Mouse (Mus musculus) monocyte, adult 5-6 weeks (primary cell): ENCODE data around the gene Senp2. TPM values are rescaled to one million over a fixed set of nuclear protein-coding genes. Genes with fewer than 3 reads are reported as not detected.
A peak's percentile ranks its signal among the peaks of the same experiment; 100 is the strongest.
"Not testable (repeated sequence)": the region's sequence is repeated elsewhere in the genome, so short reads cannot be mapped to it uniquely, and the experiment has no call there.

Source experiments
- ATAC-seq: fragments of 153-309, 156-312 bp; replicated peaks from 2 replicates; pipeline ENCODE4 v1.8.0; 2017; ENCODE audit warnings: mild to moderate bottlenecking; ENCODE audit not compliant: low TSS enrichment, insufficient number of reproducible peaks, severe bottlenecking, poor library complexity, low FRiP score
- total RNA-seq: library from RNA; stranded (forward); fragments of 200-1000, 200-491, 200-594 nt; gene quantifications from 3 replicates; pipeline ENCODE4 v1.2.3, GENCODE M21; 2017

Senp2 gene
- total RNA-seq = 39.0 to 70.2 TPM (median 46.8 TPM) in 3 replicates

DNA sequence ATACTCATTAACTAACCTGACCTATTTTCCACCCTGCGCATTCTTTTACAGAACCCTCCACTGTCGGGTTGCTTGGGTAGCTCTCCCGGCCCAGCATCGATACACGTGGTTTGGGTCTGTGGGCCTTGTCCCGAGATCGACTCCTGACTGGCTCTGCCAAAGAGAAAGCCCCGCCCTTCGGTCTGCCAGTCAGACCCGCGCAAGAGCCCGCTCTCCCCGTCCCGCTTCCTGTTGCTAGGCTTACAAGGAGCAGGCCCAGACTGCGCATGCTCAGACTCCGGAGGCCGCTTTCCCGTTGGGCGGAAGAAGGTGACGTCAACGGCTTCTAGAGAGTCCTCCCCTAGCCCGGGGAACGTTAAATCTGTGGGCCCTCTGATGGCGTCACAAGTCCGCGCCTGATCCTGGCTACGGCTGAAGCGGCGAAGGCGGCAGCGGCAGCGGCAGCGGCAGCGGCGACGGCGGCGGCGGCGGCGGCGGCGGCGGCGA, at the start of gene Senp2:
Senp2 (plus strand) TSS at position 386 of the 486 bp plus-strand sequence.
- peak; percentile 98 for ATAC-seq

DNA sequence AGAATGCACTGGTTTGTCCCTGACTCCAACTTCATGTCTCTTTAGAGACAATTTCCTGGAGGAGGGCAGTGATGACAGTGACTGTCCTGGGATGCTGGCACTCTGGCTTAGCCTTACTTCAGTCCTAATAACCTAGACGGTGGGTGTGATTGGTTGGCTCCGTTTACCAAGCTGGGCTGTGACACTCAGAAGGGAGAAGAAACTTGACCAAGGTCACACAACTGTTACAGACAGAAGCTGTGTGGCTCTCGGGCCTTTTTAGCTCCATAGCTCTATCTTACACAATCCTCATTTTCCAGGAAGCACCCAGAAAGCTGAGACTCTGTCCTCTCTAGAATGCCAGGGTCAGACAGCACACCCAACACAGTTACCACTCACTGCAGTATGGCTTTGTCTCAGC, 43.7 kb upstream of the Senp2 start:
- ATAC-seq = no peak

DNA sequence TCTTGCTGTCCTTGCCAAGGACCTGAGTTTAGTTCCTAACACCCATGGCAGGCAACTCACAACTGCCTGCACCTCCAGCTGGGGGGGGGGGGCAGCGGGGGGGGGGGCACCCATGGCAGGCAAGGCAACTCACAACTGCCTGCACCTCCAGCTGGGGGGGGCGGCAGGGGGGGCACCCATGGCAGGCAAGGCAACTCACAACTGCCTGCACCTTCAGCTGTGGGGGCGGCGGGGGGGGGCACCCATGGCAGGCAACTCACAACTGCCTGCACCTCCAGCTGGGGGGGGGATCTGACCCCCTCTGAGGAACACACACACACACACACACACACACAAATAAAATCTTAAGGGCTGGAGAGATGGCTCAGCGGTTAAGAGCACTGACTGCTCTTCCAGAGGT, 39.4 kb upstream of the Senp2 start:
- no peak for ATAC-seq

DNA sequence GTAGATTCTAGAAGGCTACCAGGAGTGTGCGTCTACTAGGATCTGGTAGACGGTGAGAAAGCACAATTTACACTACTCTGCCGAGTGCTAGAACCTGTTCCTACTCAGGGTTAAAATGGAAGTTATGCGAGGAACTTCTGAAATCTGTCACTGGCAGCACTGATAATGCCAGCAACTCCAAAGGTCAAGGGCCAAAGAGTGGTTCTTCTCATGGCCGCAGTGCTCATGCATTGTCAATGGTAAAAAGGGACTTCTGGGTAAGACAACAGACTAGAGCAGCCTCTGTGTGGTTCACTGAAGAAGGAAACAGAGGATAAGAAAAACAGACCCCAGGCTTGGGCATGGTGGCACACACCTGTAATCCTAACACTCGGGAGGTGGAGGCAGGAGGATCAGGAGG, 38.7 kb upstream of the Senp2 start:
- no peak for ATAC-seq

DNA sequence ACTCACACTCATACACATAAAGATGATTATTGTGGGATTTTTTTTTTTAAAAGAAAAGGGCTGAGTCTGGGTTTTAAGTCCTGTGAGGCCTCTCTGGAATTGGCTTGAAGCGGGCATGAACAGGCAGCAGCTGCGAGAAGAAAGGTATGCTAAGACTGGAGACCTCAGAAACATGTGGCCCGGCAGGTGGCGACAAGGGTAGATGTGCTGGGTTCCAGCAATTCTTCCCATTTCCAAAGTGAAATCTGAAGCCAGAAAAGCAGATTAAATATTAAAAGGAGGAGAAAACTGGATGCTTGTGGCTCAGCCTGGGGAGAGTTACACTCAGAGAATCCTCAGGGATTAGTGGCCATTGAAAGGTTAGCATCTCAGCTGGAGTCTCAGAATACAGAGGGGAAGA, 37.8 kb upstream of the Senp2 start:
- ATAC-seq = no peak

DNA sequence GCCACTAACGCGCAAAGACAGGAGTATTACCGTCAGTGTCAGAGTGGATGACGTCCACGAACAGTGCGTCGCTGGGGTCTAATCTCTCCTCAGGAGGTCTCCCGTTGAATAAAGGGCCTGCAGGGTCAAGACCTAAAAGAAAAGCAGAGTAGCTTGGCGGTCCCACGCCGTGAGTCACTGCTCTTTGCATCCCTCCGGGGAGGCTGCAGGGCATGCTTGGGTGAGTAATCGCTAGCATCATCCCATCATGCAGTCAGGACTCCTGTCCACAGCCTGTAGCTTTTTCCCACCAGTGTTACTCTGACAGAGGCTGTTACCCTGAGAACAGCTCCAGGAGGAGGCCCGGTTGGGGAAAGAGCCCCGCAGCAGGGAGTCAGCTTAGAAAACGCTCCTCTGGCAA, 33.1 kb upstream of the Senp2 start:
- no peak for ATAC-seq

- ATAC-seq = no peak
These were observed 31.9 kb upstream of the Senp2 start for GRCm38 (mm10) chr16:21977347-21977746.

- ATAC-seq = no peak
These were observed 26.1 kb upstream of the Senp2 start for GRCm38 (mm10) chr16:21983146-21983545.

- no peak for ATAC-seq
These were observed 25.7 kb upstream of the Senp2 start for GRCm38 (mm10) chr16:21983581-21983980.

DNA sequence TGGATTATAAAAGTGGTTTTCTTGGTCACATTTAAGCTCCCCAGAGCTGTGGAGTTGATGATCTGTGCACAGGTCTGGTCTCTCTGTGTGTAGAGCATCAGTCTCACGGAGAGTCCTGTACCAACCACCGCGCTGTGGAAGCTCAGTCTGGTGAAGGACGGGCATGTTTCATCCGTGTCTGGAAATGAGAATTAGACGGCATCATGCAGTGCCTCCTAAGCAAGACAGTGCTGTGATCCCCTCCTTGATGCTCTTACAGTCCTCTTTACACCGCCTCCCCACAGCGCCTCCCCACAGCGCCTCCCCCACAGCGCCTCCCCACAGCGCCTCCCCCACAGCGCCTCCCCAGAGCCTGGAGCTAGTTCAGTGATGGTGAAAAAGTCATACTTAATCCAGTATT, 25.2 kb upstream of the Senp2 start:
- ATAC-seq = no peak

GRCm38 (mm10) chr16:21986191-21986590, 23.1 kb upstream of the Senp2 start:
- no peak for ATAC-seq

- no peak for ATAC-seq
These were observed 21.3 kb upstream of the Senp2 start for GRCm38 (mm10) chr16:21987956-21988355.

DNA sequence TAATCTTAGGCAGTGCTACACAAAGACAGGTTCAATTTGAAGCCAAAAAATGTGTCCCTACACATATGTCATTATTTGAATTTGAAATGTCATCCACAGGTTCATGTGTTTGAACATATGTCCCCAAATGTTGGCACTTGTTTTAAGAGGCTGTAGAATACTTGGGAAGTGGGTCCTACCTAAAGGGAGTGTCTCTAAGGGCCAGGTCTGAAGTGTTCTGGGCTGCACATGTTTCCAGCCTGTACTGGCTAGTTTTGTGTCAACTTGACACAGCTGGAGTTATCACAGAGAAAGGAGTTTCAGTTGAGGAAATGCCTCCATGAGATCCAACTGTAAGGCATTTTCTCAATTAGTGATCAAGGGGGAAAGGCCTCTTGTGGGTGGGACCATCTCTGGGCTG, 18.4 kb upstream of the Senp2 start:
- ATAC-seq = not testable (repeated sequence)

DNA sequence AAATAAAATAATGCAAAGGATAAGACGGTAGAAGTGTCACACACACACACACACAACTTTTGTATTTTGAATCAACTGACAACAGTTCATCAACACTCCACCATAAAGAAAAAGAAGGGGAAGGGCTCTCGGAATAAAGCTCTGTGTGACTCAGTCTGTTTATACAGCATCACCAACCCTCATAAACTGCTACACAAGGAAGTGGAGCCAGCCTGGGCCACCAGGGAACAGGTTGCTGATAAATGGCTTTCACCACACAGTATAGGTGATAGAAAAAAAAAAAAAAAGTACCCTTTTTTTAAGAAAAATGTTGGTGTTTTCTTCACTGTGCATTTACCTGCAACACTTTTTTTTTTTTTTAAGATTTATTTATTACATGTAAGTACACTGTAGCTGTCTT, 17.5 kb upstream of the Senp2 start:
- no peak for ATAC-seq

- 0 out of 2 replicates have a peak, but pooled peaks have one; percentile 43 for ATAC-seq
These were observed 14.0 kb upstream of the Senp2 start, which contains the start of gene Liph for GRCm38 (mm10) chr16:21995304-21995703. TSS of gene Liph (minus strand) at chr16:21995663.

GRCm38 (mm10) chr16:21996402-21996801, 12.9 kb upstream of the Senp2 start:
- no peak for ATAC-seq

DNA sequence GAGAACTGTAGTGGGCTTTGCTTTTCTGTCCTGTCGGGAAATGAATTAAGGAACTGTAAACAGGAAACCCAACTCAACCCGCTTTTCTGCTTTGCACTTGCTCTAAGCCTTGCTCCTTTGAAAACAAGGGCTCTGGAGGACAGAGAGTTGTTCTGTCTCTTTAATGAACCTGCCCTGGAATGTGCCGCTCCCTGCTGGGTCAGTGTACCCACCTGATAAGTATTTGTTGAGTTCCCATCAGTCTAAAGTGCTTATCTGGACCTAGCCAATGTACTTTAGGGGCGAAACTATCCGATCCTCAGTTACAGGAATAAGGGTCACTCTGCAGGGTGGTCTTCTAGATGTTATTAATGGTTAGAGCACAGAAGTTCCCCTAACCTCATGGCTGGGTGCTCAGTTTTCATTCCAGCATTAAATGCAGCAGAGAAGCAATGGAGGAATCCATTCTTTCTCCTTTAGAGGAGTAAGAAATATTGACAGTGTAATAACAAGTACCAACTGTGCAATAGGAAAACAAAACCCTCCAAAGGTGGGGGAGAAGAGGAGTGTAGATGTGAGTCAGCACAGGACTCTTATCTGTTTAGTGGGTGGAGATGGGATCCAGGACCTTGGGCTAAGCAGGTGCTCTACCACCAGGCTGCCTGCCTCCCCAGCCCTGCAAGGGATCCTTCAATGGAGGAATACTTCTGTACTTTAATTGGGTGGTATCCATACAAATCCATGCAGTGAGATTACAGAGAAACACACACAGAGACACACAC, 12.2 kb upstream of the Senp2 start:
- no peak for ATAC-seq

GRCm38 (mm10) chr16:21998061-21998460, 11.2 kb upstream of the Senp2 start:
- no peak for ATAC-seq

DNA sequence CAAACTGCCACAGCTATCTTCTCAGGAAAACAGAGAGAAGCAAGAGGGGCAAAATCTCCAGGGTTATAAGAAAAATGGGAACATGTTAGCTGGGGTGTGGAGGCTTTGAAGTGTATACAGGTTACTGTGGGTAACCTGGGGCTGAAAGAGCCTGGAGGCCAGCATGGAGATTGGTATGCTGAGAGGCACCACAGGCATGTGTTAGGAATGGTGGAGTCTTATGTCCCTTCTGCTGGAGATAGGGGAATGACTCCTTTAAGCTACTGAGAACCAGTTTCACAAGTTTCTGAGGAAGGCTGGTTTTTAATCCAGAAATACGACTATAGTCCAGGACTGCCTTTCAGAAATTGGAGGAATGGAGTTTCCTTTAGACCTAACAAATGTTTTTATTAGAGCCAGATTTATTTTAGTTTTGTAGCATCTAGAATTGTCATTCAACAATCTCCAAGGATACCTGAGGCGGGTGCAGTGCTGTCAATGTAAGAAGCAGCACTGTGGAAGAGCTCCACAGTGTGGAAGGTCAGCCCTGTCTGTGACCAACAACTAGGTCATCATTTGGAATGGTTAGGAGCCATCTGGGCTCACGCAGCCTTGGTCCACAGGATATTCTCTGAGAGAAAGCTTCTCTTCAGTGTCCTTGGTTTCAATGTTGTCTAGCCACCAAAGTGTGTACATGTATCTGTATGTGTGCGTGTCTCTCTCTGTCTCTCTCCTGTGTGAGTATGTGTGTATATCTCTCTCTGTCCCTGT, 9.2 kb upstream of the Senp2 start:
- ATAC-seq = no peak

DNA sequence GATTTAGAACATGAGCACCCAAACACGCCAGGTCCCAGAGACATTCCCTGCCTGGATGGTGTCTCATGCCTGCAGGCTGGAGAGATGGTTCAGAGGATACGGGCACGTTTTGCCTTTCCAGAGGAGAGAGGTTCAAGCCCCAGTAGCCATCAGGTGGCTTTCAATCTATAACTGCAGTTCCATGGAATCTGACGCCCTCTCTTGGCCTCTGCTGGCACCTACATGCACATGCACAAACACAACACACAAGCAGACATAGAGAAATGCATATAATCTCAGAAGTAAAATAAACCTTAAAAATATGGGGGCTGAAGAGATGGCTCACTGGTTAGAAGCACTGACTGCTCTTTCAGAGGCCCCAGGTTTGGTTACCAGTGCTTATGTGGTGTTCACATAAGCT, 8.1 kb upstream of the Senp2 start:
- no peak for ATAC-seq
